Mouse (Mus musculus): Measurements from ENCODE around the gene Myoz1.

DNA sequence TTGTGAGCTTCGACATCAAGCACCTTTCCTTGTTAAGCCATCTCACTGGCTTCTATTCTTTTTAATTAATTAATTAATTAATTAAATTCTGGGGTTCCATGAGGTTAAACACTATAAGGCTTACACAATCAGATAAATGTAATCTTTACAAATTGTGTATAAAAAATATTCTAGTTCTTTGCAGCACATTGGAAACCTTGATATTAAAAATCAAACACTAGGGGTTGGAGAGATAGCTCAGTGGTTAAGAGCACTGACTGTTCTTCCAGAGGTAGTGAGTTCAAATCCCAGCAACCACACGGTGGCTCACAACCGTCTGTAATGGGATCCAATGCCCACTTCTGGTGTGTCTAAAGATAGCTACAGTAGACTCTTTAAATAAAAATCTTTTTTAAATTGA, 33.4 kb downstream of the Myoz1 start:
- TF ChIP-seq CTCF (IDR thresholded peaks at IDR 0.05; ENCODE audit: low read depth) (no peak), EP300 (optimal IDR thresholded peaks at IDR 0.05) (no peak)
